Mouse (Mus musculus): ENCODE measurements around the gene Gm9508.
"Not testable (repeated sequence)": the region's sequence is repeated elsewhere in the genome, so short reads cannot be mapped to it uniquely, and the experiment has no call there.

Gene Gm9508

GRCm38 (mm10) chr10:77697133-77697532 lies at the start of gene Gm9508:
Gene Gm9508 (minus strand): TSS chr10:77697233.
- no peak for DNase-seq (ENCODE audit: low spot score)

GRCm38 (mm10) chr10:77741924-77742688 lies 45.1 kb upstream of the Gm9508 start, which contains the start of gene Gm18596:
Gene Gm18596 (minus strand): TSS chr10:77742638.
- not testable (repeated sequence) for DNase-seq (ENCODE audit: low spot score)

- no peak for DNase-seq (ENCODE audit: low spot score)
Observed at GRCm38 (mm10) chr10:77738929-77739328, 41.9 kb upstream of the Gm9508 start.

GRCm38 (mm10) chr10:77735928-77736327 lies 38.9 kb upstream of the Gm9508 start:
- DNase-seq (ENCODE audit: low spot score): no peak

- DNase-seq (ENCODE audit: low spot score): no peak
Observed at GRCm38 (mm10) chr10:77729241-77729640, 32.2 kb upstream of the Gm9508 start.

- DNase-seq (ENCODE audit: low spot score): no peak
Observed at GRCm38 (mm10) chr10:77728280-77728679, 31.2 kb upstream of the Gm9508 start.

- DNase-seq (ENCODE audit: low spot score): no peak
Observed at GRCm38 (mm10) chr10:77726186-77726585, 29.2 kb upstream of the Gm9508 start, which contains the start of gene Gm10100. Gene Gm10100 (plus strand): TSS chr10:77726486.

GRCm38 (mm10) chr10:77724855-77725254 lies 27.8 kb upstream of the Gm9508 start:
- DNase-seq (ENCODE audit: low spot score): no peak

- not testable (repeated sequence) for DNase-seq (ENCODE audit: low spot score)
Observed at GRCm38 (mm10) chr10:77720299-77720698, 23.3 kb upstream of the Gm9508 start, which contains the start of gene Krtap12-1. Gene Krtap12-1 (plus strand): TSS chr10:77720599.

- DNase-seq (ENCODE audit: low spot score): no peak
Observed at GRCm38 (mm10) chr10:77715507-77715906, 18.5 kb upstream of the Gm9508 start, which contains the start of gene Gm10142. Gene Gm10142 (plus strand): TSS chr10:77715807.

GRCm38 (mm10) chr10:77713734-77714133 lies 16.7 kb upstream of the Gm9508 start:
- no peak for DNase-seq (ENCODE audit: low spot score)

- not testable (repeated sequence) for DNase-seq (ENCODE audit: low spot score)
Observed at GRCm38 (mm10) chr10:77711157-77711556, 14.1 kb upstream of the Gm9508 start, which contains the start of gene Gm10024. Gene Gm10024 (plus strand): TSS chr10:77711457.

GRCm38 (mm10) chr10:77709831-77710230 lies 12.8 kb upstream of the Gm9508 start:
- DNase-seq (ENCODE audit: low spot score): no peak

GRCm38 (mm10) chr10:77706326-77706725 lies 9.3 kb upstream of the Gm9508 start, which contains the start of gene Gm10272:
Gene Gm10272 (plus strand): TSS chr10:77706626.
- DNase-seq (ENCODE audit: low spot score): no peak

- not testable (repeated sequence) for DNase-seq (ENCODE audit: low spot score)
Observed at GRCm38 (mm10) chr10:77690356-77690807, 6.7 kb downstream of the Gm9508 start, which contains the start of gene Gm19402. Gene Gm19402 (minus strand): TSS chr10:77690757.

- no peak for DNase-seq (ENCODE audit: low spot score)
Observed at GRCm38 (mm10) chr10:77687021-77687420, 10.0 kb downstream of the Gm9508 start.

- no peak for DNase-seq (ENCODE audit: low spot score)
Observed at GRCm38 (mm10) chr10:77685895-77686664, 11.0 kb downstream of the Gm9508 start, which contains the start of gene Tspear. Gene Tspear (plus strand): TSS chr10:77686569.

- DNase-seq (ENCODE audit: low spot score): no peak
Observed at GRCm38 (mm10) chr10:77684181-77684580, 12.9 kb downstream of the Gm9508 start.

- DNase-seq (ENCODE audit: low spot score): no peak
Observed at GRCm38 (mm10) chr10:77682994-77683393, 14.0 kb downstream of the Gm9508 start.

- DNase-seq (ENCODE audit: low spot score): no peak
Observed at GRCm38 (mm10) chr10:77677562-77677961, 19.5 kb downstream of the Gm9508 start.

GRCm38 (mm10) chr10:77673765-77674164 lies 23.3 kb downstream of the Gm9508 start:
- no peak for DNase-seq (ENCODE audit: low spot score)

GRCm38 (mm10) chr10:77671519-77671918 lies 25.5 kb downstream of the Gm9508 start:
- no peak for DNase-seq (ENCODE audit: low spot score)
